Mouse (Mus musculus): ENCODE measurements at regions not wholly inside any gene's neighbourhood (a gene's known extent, or its start where the extent isn't known, plus 50 kb on each side); places are given as distances from the start of the nearest gene placed in this dataset.

DNA sequence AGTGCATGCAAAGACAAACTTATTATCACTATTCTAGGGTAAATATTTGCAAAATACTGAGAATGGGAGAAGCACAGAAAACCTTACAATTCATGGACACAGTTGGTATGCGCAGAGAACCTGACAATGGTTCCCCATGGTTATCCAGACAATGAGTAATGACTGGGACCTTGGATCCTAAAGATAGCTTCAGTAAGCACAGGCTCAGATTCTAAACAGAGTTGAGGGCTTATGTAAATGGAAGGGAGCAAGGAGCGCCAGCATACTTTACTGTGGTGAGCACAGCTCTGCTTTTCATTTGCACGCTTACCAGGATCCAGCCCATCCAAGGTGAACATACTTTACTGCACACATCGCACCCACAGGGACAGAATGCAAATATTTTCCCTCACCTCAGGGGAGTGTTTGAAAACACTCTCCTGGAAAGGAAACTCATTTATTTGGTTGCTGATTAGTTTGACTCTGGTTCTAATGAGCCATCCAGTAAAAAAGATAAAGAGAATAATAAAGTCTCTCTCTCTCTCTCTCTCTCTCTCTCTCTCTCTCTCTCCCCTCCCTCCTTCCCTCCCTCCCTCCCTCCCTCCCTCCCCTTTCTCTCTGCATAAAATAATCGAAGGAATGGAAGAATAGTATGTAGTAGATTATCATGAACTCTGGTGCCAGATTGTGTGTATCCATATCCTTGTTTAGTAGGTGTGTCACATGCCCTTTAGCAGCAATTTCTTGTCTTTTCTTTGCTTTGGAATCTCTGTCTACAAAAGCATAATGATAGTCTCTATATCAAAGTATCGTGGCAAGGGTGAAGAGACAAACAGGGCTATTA lies 115.1 kb upstream of the 4930583I09Rik start:
- ATAC-seq (ENCODE audit: insufficient number of reproducible peaks, insufficient read depth, low FRiP score, low read depth) = peak; percentile 79
- no peaks in the 10 kb centered on the region for H3K9me3 ChIP-seq (ENCODE audit: control insufficient read depth, low read depth, low read length)
- 45% methylated on average over 6 of the region's 6 CpGs for WGBS

DNA sequence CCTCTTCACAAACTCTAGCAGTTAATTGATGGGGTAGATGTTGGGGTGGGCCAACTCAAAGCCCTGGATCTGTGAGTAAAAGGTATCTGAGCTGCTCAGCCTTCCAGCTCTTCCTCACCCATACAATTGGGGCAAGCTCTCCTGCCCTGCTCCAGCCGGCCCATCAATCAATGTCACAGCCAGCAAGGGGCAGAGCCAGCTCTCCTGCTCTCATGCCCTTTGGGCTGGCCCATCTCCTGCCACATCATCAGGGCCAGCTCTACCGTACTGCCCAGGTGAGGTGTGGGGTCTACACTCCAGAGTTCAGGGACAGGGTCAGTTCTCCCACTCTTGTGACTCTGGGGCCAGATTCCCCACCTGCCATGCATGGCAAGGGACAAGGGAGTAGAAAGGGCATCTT lies 107.3 kb upstream of the 4930583I09Rik start:
- WGBS = 47% methylated on average over 2 of the region's 2 CpGs
- no peak overlapping the region for H3K4me2 ChIP-seq (replicated peaks; ENCODE audit: low read depth, low read length)
- no peak overlapping the region for H3K4me3 ChIP-seq (ENCODE audit: low read depth, low read length)
- H3K36me3 ChIP-seq (ENCODE audit: control insufficient read depth, insufficient read depth, low read length) = no peaks in the 10 kb centered on the region
- no peak overlapping the region for H3K9ac ChIP-seq (replicated peaks; ENCODE audit: low read depth, low read length)
- 0 out of 2 replicates have a peak, but pooled peaks have one; percentile 28 for ATAC-seq (ENCODE audit: insufficient number of reproducible peaks, insufficient read depth, low FRiP score, low read depth)
- no peaks in the 10 kb centered on the region for H3K27me3 ChIP-seq (ENCODE audit: control insufficient read depth, insufficient read depth, low read length)
- H3K27ac ChIP-seq (ENCODE audit: low read length) = no peak overlapping the region
- no peaks in the 10 kb centered on the region for H3K9me3 ChIP-seq (ENCODE audit: control insufficient read depth, low read depth, low read length)
- H3K4me1 ChIP-seq (ENCODE audit: control insufficient read depth, insufficient read depth, low read length) = no peaks in the 10 kb centered on the region

More for the DNA sequence above, 115.1 kb upstream of the 4930583I09Rik start:
- H3K9ac ChIP-seq (replicated peaks; ENCODE audit: low read depth, low read length) = no peak overlapping the region
- H3K4me1 ChIP-seq (ENCODE audit: control insufficient read depth, insufficient read depth, low read length) = no peaks in the 10 kb centered on the region
- no peak overlapping the region for H3K4me3 ChIP-seq (ENCODE audit: low read depth, low read length)
- no peak overlapping the region for H3K4me2 ChIP-seq (replicated peaks; ENCODE audit: low read depth, low read length)
- no peaks in the 10 kb centered on the region for H3K27me3 ChIP-seq (ENCODE audit: control insufficient read depth, insufficient read depth, low read length)
- no peaks in the 10 kb centered on the region for H3K36me3 ChIP-seq (ENCODE audit: control insufficient read depth, insufficient read depth, low read length)
- no peak overlapping the region for H3K27ac ChIP-seq (ENCODE audit: low read length)

DNA sequence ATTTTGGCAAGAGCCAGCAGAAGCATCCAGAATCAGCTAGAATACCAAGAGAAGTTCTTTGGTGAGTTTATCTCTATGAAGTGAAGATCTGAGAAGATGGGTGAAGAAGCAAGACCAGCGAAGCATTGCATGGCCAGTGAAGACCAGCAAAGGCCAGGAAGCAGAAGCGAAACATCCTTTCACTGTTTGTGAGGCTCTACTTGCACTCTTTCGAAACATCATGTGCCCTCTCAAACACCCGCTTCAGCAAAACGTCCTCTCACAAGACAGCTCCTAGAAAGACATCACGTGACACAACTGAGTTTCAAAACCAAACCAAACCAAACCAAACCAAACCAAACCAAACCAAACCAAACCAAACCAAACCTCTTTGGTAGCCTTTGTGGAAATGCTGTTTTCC lies 105.7 kb upstream of the 4930583I09Rik start:
- Histone ChIP-seq H3K9me3 (ENCODE audit: control insufficient read depth, low read depth, low read length) (no peaks in the 10 kb centered on the region), H3K4me2 (replicated peaks; ENCODE audit: low read depth, low read length) (no peak overlapping the region), H3K9ac (replicated peaks; ENCODE audit: low read depth, low read length) (no peak overlapping the region), H3K4me3 (ENCODE audit: low read depth, low read length) (no peak overlapping the region), H3K36me3 (ENCODE audit: control insufficient read depth, insufficient read depth, low read length) (no peaks in the 10 kb centered on the region), H3K27me3 (ENCODE audit: control insufficient read depth, insufficient read depth, low read length) (no peaks in the 10 kb centered on the region), H3K27ac (ENCODE audit: low read length) (no peak overlapping the region), H3K4me1 (ENCODE audit: control insufficient read depth, insufficient read depth, low read length) (no peaks in the 10 kb centered on the region)
- WGBS = 92% methylated on average over 6 of the region's 6 CpGs
- ATAC-seq (ENCODE audit: insufficient number of reproducible peaks, insufficient read depth, low FRiP score, low read depth) = no peak

DNA sequence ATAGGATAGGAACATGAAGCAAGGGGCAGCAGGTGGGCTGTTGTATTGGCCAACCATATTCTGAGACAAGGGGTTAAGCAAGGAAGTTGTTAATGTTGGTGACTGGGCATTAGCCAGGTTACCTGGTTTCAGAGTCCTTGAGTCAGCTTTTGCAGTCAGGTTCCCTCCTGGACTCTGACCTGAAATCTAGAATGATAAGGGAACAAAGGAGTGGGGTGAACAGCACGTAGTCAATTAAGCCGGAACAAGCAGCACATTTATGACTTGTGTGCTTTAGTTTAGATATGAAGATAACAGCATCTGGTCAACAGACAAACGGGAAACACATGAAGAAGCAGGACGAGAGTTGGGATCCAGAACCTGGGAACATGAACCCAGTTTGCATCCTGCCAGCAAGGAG lies 99.8 kb upstream of the 4930583I09Rik start:
- Histone ChIP-seq H3K36me3 (ENCODE audit: control insufficient read depth, insufficient read depth, low read length) (no peaks in the 10 kb centered on the region), H3K27ac (ENCODE audit: low read length) (no peak overlapping the region), H3K4me2 (replicated peaks; ENCODE audit: low read depth, low read length) (no peak overlapping the region), H3K4me3 (ENCODE audit: low read depth, low read length) (no peak overlapping the region), H3K4me1 (ENCODE audit: control insufficient read depth, insufficient read depth, low read length) (no peaks in the 10 kb centered on the region), H3K27me3 (ENCODE audit: control insufficient read depth, insufficient read depth, low read length) (no peaks in the 10 kb centered on the region), H3K9me3 (ENCODE audit: control insufficient read depth, low read depth, low read length) (no peaks in the 10 kb centered on the region), H3K9ac (replicated peaks; ENCODE audit: low read depth, low read length) (no peak overlapping the region)
- 60% methylated on average over 4 of the region's 4 CpGs for WGBS
- no peak for ATAC-seq (ENCODE audit: insufficient number of reproducible peaks, insufficient read depth, low FRiP score, low read depth)

DNA sequence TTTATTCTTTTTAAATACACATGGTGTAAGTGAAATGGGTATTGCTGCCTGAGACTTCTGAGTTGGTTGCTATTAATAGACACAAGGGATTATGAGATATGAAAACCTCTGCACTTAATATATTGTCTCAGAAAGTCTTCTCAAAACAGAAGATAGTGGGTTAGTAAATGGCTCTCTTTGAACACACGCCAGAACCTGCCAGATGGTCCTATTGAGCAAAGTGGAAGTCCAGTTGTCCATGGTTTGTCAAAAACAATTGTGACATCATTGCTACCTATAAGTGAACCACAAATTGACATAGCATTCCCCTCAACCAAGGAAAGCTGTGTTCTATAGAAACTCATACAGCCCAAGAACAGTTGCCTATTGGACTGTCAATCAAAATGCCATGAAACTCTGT lies 98.5 kb upstream of the 4930583I09Rik start:
- H3K27ac ChIP-seq (ENCODE audit: low read length) = no peak overlapping the region
- H3K4me2 ChIP-seq (replicated peaks; ENCODE audit: low read depth, low read length) = no peak overlapping the region
- H3K4me1 ChIP-seq (ENCODE audit: control insufficient read depth, insufficient read depth, low read length) = no peaks in the 10 kb centered on the region
- WGBS = 97% methylated on average over 1 of the region's 1 CpGs
- ATAC-seq (ENCODE audit: insufficient number of reproducible peaks, insufficient read depth, low FRiP score, low read depth) = no peak
- no peaks in the 10 kb centered on the region for H3K9me3 ChIP-seq (ENCODE audit: control insufficient read depth, low read depth, low read length)
- no peak overlapping the region for H3K9ac ChIP-seq (replicated peaks; ENCODE audit: low read depth, low read length)
- no peaks in the 10 kb centered on the region for H3K27me3 ChIP-seq (ENCODE audit: control insufficient read depth, insufficient read depth, low read length)
- H3K36me3 ChIP-seq (ENCODE audit: control insufficient read depth, insufficient read depth, low read length) = no peaks in the 10 kb centered on the region
- H3K4me3 ChIP-seq (ENCODE audit: low read depth, low read length) = no peak overlapping the region

DNA sequence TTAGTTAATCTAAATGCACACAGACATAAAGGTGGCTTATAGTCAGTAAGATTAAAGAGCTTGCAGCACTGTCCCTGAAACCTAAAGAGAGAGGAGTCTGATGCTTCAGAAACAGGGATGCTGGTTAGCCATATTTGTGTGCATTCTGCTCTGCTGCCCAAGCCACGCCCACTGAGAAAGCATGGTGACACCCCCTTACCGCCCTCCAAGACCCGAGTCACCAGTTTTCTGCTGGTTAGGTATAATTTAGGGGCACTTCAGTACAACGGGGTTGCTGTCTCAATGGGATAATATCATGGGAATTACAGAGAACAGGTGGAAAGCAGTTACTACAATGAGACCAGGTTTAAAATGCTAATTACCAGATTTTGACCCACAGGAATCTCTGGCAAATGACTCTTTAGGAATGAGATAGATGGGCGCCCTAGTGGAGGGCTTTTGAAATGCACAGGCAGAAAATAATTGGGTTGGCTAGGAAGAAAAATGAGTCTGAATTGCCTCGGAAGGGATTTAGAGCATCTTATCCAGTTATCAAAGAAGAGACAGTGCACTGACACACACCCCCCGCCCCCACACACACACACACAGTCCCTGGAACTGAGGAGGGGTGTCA lies 95.1 kb upstream of the 4930583I09Rik start:
- no peak overlapping the region for H3K9ac ChIP-seq (replicated peaks; ENCODE audit: low read depth, low read length)
- H3K4me3 ChIP-seq (ENCODE audit: low read depth, low read length) = no peak overlapping the region
- no peaks in the 10 kb centered on the region for H3K27me3 ChIP-seq (ENCODE audit: control insufficient read depth, insufficient read depth, low read length)
- WGBS = 53% methylated on average over 7 of the region's 7 CpGs
- ATAC-seq (ENCODE audit: insufficient number of reproducible peaks, insufficient read depth, low FRiP score, low read depth) = no peak
- no peak overlapping the region for H3K4me2 ChIP-seq (replicated peaks; ENCODE audit: low read depth, low read length)
- H3K27ac ChIP-seq (ENCODE audit: low read length) = no peak overlapping the region
- H3K9me3 ChIP-seq (ENCODE audit: control insufficient read depth, low read depth, low read length) = no peaks in the 10 kb centered on the region
- no peaks in the 10 kb centered on the region for H3K4me1 ChIP-seq (ENCODE audit: control insufficient read depth, insufficient read depth, low read length)
- H3K36me3 ChIP-seq (ENCODE audit: control insufficient read depth, insufficient read depth, low read length) = no peaks in the 10 kb centered on the region

DNA sequence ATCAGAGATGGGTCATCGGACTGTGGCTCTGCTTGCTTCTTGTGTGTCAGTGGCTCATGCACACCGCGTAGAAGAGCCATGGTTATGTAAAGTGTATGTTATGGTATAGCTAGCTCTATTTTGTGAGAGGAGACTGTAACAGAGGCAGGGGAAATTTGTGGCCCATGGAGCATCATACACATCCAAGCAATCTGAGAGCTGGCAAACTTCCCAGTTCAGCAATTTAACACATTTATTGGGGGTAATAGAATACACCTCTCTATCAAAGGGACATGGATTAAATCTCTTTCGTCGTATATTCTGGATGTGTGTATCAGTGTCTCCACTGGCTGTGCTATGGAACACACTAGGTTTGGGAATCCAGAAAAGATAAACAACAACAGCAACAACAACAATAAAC lies 87.9 kb upstream of the 4930583I09Rik start:
- Histone ChIP-seq H3K36me3 (ENCODE audit: control insufficient read depth, insufficient read depth, low read length) (no peaks in the 10 kb centered on the region), H3K4me3 (ENCODE audit: low read depth, low read length) (no peak overlapping the region), H3K27me3 (ENCODE audit: control insufficient read depth, insufficient read depth, low read length) (no peaks in the 10 kb centered on the region), H3K27ac (ENCODE audit: low read length) (no peak overlapping the region), H3K4me2 (replicated peaks; ENCODE audit: low read depth, low read length) (no peak overlapping the region), H3K9me3 (ENCODE audit: control insufficient read depth, low read depth, low read length) (no peaks in the 10 kb centered on the region), H3K4me1 (ENCODE audit: control insufficient read depth, insufficient read depth, low read length) (no peaks in the 10 kb centered on the region), H3K9ac (replicated peaks; ENCODE audit: low read depth, low read length) (no peak overlapping the region)
- WGBS = 82% methylated on average over 5 of the region's 5 CpGs
- ATAC-seq (ENCODE audit: insufficient number of reproducible peaks, insufficient read depth, low FRiP score, low read depth) = no peak

DNA sequence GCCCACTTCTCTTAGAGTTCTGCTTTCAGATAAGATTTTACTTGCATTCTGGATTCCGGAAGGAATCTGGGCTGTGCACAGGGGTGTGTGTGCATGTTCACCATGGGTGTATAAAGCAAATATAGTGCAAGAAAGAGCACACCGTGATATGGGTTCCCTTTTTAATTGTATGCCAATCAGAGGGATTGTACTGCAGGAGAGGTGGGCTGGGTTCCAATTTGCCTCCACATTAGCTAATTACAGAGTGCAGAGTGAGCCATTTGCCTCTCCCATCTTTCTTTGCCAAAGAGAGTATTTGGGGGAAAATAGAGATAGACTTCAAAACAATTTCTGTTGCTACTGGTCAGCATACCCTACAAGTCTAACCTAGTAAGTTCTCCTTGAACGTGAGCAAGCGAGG lies 86.4 kb upstream of the 4930583I09Rik start:
- H3K4me3 ChIP-seq (ENCODE audit: low read depth, low read length) = no peak overlapping the region
- H3K9ac ChIP-seq (replicated peaks; ENCODE audit: low read depth, low read length) = no peak overlapping the region
- H3K27ac ChIP-seq (ENCODE audit: low read length) = no peak overlapping the region
- H3K9me3 ChIP-seq (ENCODE audit: control insufficient read depth, low read depth, low read length) = no peaks in the 10 kb centered on the region
- no peaks in the 10 kb centered on the region for H3K36me3 ChIP-seq (ENCODE audit: control insufficient read depth, insufficient read depth, low read length)
- no peak for ATAC-seq (ENCODE audit: insufficient number of reproducible peaks, insufficient read depth, low FRiP score, low read depth)
- H3K4me2 ChIP-seq (replicated peaks; ENCODE audit: low read depth, low read length) = no peak overlapping the region
- no peaks in the 10 kb centered on the region for H3K27me3 ChIP-seq (ENCODE audit: control insufficient read depth, insufficient read depth, low read length)
- WGBS = 71% methylated on average over 4 of the region's 4 CpGs
- H3K4me1 ChIP-seq (ENCODE audit: control insufficient read depth, insufficient read depth, low read length) = no peaks in the 10 kb centered on the region
